Mouse (Mus musculus): ENCODE measurements around the gene Coa3.

GRCm38 (mm10) chr11:101291231-101291630 is 12.3 kb upstream of the Coa3 start:
- TF ChIP-seq CTCF (IDR thresholded peaks at IDR 0.05 in 2 of 3, conservative IDR thresholded peaks at IDR 0.05 in 1 of 3; ENCODE audit: control insufficient read depth in 1 of 3, insufficient read depth in 1 of 3, low read depth in 2 of 3, low read length in 3 of 3, poor library complexity in 1 of 3, severe bottlenecking in 1 of 3) (no peak), CHD2 (IDR thresholded peaks at IDR 0.05; ENCODE audit: low read length) (no peak), EP300 (IDR thresholded peaks at IDR 0.05; ENCODE audit: low read depth in 1 of 2, low read length in 2 of 2) (no peak)

Measured in MEL (cell line).